Mouse (Mus musculus): ENCODE results near the gene Kmt5c. TPM values are rescaled to one million over a fixed set of nuclear protein-coding genes. Genes with fewer than 3 reads are reported as not detected.

Gene Kmt5c
- polyA plus RNA-seq, 1 experiment = 197 TPM

GRCm38 (mm10) chr7:4724359-4724758 lies 15.6 kb upstream of the Kmt5c start:
- TF ChIP-seq POLR2A (IDR thresholded peaks at IDR 0.05; ENCODE audit: borderline replicate concordance, extremely low read depth, insufficient read depth, insufficient read length, poor library complexity, severe bottlenecking) (no peak), CTCF (IDR thresholded peaks at IDR 0.05; ENCODE audit: borderline replicate concordance, extremely low read depth, insufficient read depth, insufficient read length) (no peak)
- DNase-seq (ENCODE audit: low read depth) = no peak

GRCm38 (mm10) chr7:4725169-4725568 lies 14.7 kb upstream of the Kmt5c start, which contains the start of gene Tmem150b:
Gene Tmem150b, minus strand, starts transcription at chr7:4725249.
- no peak for TF ChIP-seq CTCF (IDR thresholded peaks at IDR 0.05; ENCODE audit: borderline replicate concordance, extremely low read depth, insufficient read depth, insufficient read length)
- no peak for TF ChIP-seq POLR2A (IDR thresholded peaks at IDR 0.05; ENCODE audit: borderline replicate concordance, extremely low read depth, insufficient read depth, insufficient read length, poor library complexity, severe bottlenecking)
- DNase-seq (ENCODE audit: low read depth) = no peak

GRCm38 (mm10) chr7:4731090-4731489 lies 8.8 kb upstream of the Kmt5c start:
- no peak for DNase-seq (ENCODE audit: low read depth)
- TF ChIP-seq CTCF (IDR thresholded peaks at IDR 0.05; ENCODE audit: borderline replicate concordance, extremely low read depth, insufficient read depth, insufficient read length) (no peak), POLR2A (IDR thresholded peaks at IDR 0.05; ENCODE audit: borderline replicate concordance, extremely low read depth, insufficient read depth, insufficient read length, poor library complexity, severe bottlenecking) (no peak)

DNA sequence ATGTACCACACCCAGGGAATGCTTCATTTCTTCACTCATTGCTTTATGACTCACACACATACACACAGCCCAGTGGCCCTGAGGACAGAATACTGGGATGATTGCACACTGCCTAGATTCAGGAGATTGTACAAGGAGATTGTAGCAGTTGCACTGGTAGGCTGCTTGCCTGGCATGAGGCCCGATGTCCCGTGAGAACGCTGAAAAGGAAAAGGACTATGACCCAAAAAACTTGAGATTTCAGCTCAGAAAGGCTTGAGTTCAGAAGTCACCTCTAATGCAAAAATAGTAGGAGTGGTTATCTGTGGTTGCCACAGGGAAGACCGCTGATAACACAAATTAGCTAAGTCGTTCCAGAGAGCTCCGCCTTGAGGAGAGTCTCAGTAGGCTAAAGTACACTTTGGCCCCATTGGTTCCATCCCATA lies 6.9 kb upstream of the Kmt5c start:
- DNase-seq (ENCODE audit: low read depth) = no peak
- no peak for TF ChIP-seq POLR2A (IDR thresholded peaks at IDR 0.05; ENCODE audit: borderline replicate concordance, extremely low read depth, insufficient read depth, insufficient read length, poor library complexity, severe bottlenecking)
- TF ChIP-seq CTCF (IDR thresholded peaks at IDR 0.05; ENCODE audit: borderline replicate concordance, extremely low read depth, insufficient read depth, insufficient read length) = no peak

DNA sequence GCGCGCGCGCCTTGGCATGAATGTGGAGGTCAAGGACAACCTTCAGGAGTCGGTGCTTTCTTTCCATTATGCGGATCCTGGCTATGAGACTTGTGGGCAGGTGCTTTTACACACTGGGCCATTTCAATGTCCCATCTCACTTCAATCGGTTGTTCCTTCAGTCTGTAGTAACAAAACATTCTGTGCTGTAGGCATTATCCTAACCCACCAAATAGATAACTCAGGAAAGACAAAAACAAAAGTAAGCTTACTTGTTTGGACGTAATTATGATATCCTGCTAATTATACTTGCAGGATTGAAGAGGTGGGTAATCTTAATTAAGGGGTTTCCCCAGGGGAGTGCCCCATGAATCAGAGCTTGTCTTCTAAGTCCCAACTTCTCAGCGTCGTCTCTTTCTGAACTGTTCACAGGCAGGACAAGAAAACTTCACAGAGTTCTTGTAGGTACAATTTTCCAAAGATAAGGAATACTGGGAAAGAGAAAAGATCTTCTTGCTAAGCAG lies 823 bp upstream of the Kmt5c start:
- no peak for DNase-seq (ENCODE audit: low read depth)
- TF ChIP-seq CTCF (IDR thresholded peaks at IDR 0.05; ENCODE audit: borderline replicate concordance, extremely low read depth, insufficient read depth, insufficient read length) = no peak
- no peak for TF ChIP-seq POLR2A (IDR thresholded peaks at IDR 0.05; ENCODE audit: borderline replicate concordance, extremely low read depth, insufficient read depth, insufficient read length, poor library complexity, severe bottlenecking)

GRCm38 (mm10) chr7:4740309-4740727 lies 403 bp downstream of the Kmt5c start:
- TF ChIP-seq POLR2A (IDR thresholded peaks at IDR 0.05; ENCODE audit: borderline replicate concordance, extremely low read depth, insufficient read depth, insufficient read length, poor library complexity, severe bottlenecking) (no peak), CTCF (IDR thresholded peaks at IDR 0.05; ENCODE audit: borderline replicate concordance, extremely low read depth, insufficient read depth, insufficient read length) (no peak)
- DNase-seq (ENCODE audit: low read depth) = no peak

DNA sequence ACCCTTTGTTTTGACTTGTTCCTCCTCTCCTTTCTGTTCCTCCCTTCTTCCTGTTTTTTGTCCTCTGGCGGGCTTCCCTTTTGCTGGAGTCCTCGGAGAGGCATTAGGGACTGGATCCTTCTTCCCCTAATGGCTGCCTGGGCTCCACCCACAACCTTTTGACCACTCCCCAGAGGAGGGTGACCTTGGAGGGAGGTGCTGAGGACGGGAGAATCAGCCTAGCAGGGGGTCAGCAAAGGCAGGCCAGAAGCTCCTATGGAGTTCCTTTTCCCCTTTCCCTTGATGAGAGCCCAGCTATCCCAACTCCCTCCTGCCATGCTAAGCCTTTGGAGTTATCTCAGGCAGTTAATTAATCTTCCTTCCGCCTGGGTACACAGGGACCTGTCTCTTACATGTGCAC lies 1.2 kb downstream of the Kmt5c start:
- no peak for TF ChIP-seq POLR2A (IDR thresholded peaks at IDR 0.05; ENCODE audit: borderline replicate concordance, extremely low read depth, insufficient read depth, insufficient read length, poor library complexity, severe bottlenecking)
- TF ChIP-seq CTCF (IDR thresholded peaks at IDR 0.05; ENCODE audit: borderline replicate concordance, extremely low read depth, insufficient read depth, insufficient read length) = no peak
- DNase-seq (ENCODE audit: low read depth) = peak; percentile 58

- TF ChIP-seq CTCF (IDR thresholded peaks at IDR 0.05; ENCODE audit: borderline replicate concordance, extremely low read depth, insufficient read depth, insufficient read length) (no peak), POLR2A (IDR thresholded peaks at IDR 0.05; ENCODE audit: borderline replicate concordance, extremely low read depth, insufficient read depth, insufficient read length, poor library complexity, severe bottlenecking) (no peak)
- DNase-seq (ENCODE audit: low read depth) = no peak
Measured at GRCm38 (mm10) chr7:4741672-4742481, 2.0 kb downstream of the Kmt5c start.

DNA sequence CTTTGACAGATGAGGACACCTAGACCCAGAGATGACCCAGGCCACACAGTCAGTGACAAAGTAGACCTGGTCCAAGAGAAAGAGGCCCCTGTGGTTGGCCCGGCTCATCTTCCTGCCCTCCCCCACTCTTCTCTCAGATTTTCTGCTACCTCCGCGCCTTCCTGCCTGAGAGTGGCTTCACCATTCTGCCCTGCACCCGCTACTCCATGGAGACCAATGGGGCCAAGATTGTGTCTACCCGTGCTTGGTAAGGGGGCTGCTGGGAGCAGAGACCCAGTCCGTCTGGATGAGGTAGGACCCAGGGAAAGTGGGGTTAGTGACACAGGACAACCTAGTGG lies 2.5 kb downstream of the Kmt5c start:
- TF ChIP-seq POLR2A (IDR thresholded peaks at IDR 0.05; ENCODE audit: borderline replicate concordance, extremely low read depth, insufficient read depth, insufficient read length, poor library complexity, severe bottlenecking) (no peak), CTCF (IDR thresholded peaks at IDR 0.05; ENCODE audit: borderline replicate concordance, extremely low read depth, insufficient read depth, insufficient read length) (no peak)
- DNase-seq (ENCODE audit: low read depth) = no peak

DNA sequence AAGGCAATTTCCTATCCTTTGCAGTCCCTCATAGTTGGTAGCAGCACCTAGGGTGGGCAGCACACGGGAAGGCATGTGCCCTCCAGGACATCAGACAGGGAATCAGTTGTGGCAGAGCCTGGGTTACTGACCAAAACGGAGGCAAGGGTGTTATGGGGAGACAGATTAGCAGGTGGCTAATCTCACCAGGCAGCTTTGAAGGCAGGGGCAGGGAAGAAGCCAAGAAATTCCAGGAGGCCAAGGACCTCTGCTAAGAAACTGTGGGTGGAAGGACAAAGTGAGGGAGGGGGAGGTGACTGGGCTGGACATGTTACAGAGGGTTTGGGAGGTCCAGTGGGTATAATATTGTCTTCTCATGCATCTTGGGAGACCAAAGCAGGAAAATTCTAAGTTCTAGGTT lies 3.4 kb downstream of the Kmt5c start:
- no peak for DNase-seq (ENCODE audit: low read depth)
- TF ChIP-seq CTCF (IDR thresholded peaks at IDR 0.05; ENCODE audit: borderline replicate concordance, extremely low read depth, insufficient read depth, insufficient read length) (no peak), POLR2A (IDR thresholded peaks at IDR 0.05; ENCODE audit: borderline replicate concordance, extremely low read depth, insufficient read depth, insufficient read length, poor library complexity, severe bottlenecking) (no peak)

- TF ChIP-seq POLR2A (IDR thresholded peaks at IDR 0.05; ENCODE audit: borderline replicate concordance, extremely low read depth, insufficient read depth, insufficient read length, poor library complexity, severe bottlenecking) = no peak
- TF ChIP-seq CTCF (IDR thresholded peaks at IDR 0.05; ENCODE audit: borderline replicate concordance, extremely low read depth, insufficient read depth, insufficient read length) = no peak
- no peak for DNase-seq (ENCODE audit: low read depth)
Measured at GRCm38 (mm10) chr7:4744886-4745285, 5.0 kb downstream of the Kmt5c start.
